7 mouse cellular contexts compared by ENCODE assay signal in the genomic region with DNA sequence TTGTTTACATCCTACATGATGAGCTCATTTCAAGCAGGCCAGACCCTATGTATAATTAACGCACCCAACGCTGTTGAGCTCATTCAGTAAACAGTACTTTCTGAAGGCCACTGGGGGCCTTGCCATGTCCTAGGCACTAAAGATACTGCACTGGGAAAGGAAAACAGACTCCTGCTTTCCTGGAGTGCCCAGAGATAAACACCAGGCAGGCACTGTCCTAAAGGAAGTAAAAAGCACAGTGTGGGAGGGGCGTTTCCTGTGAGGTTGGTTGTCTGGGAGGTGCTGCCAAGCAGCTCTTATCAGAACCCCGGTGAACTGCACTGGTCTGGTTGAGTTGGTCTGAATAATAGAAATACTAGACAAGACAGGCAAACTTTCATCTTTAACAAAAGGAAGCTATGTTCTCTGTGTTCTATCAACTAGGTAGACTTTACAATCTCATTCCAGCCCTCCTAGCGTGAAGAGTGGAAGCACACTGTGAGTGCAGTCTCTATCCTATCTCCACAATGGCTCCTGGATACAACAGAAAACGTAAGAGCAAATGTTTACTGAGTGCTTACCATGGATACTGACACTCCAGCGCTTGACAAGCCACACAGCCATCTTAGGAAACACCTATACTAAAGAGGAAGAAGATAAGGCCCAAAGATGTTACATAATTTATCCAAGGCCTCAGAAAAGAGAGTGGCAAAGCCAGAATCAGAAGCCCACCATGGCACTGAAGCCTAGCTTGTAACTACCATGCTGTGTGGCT. TPM values are rescaled to one million over a fixed set of nuclear protein-coding genes. Genes with fewer than 3 reads are reported as not detected.
DNase-seq lines count a peak whose midpoint lies in the region.

No protein-coding gene starts in this region.

- no peaks in the 10 kb centered on the region for H3K36me3 ChIP-seq in heart, embryonic 10.5 days

- peak overlapping the region; percentile 27 for H3K4me3 ChIP-seq in heart, embryonic 10.5 days

- peaks cover 59% of the 10 kb centered on the region for H3K4me1 ChIP-seq in heart, embryonic 10.5 days

- intact Hi-C loops in left cerebral cortex, postnatal 14 days (cut with DNase I): no loop called here

- no peaks in the 10 kb centered on the region for H3K9me3 ChIP-seq in heart, embryonic 10.5 days

- peak; percentile 48 for DNase-seq in urinary bladder, postnatal 14 days (ENCODE audit: low spot score)
- no peak for DNase-seq in urinary bladder, adult 18-20 months (ENCODE audit: low spot score in 2 of 2)
- DNase-seq in heart, embryonic 10.5 days (ENCODE audit: low spot score): peak; percentile 82
- peak; percentile 59 for DNase-seq in kidney, postnatal 10 days
- peak; percentile 53 for DNase-seq in naive thymus-derived CD4-positive, alpha-beta T cell, adult 2 months (ENCODE audit: low read depth)
- DNase-seq in left cerebral cortex, postnatal 14 days (ENCODE audit: low spot score in 2 of 2): no peak
- no peak for DNase-seq in layer of hippocampus, adult 9-11 months

- peak overlapping the region; percentile 73 for H3K27ac ChIP-seq in heart, embryonic 10.5 days

- no peaks in the 10 kb centered on the region for H3K27me3 ChIP-seq in heart, embryonic 10.5 days (ENCODE audit: insufficient read depth, poor library complexity, severe bottlenecking)

- WGBS in heart, embryonic 10.5 days: 20% methylated on average over 7 of the region's 7 CpGs

RNA-seq across cellular contexts. Expression of a gene that starts 10.8 kb away (rescaled TPM):
- 13.6 and 16.8 TPM in 2 replicates for polyA plus RNA-seq in heart, embryonic 10.5 days (2016; fragmentation: Nextera tagmentation; extraction: Ambion mirVana)
- total RNA-seq in left cerebral cortex, postnatal 14 days (2021): 10 to 100 TPM; 61.2 to 64.4 TPM

Comparison
In these comparisons a context has a peak if more than half of its experiments do, and no peak if none do; other contexts are left out.
1. DNase-seq: peak in urinary bladder, postnatal 14 days (single experiment), heart, embryonic 10.5 days (single experiment), kidney, postnatal 10 days (single experiment) and naive thymus-derived CD4-positive, alpha-beta T cell, adult 2 months (single experiment); none in urinary bladder, adult 18-20 months (0 of 2), left cerebral cortex, postnatal 14 days (0 of 2) and layer of hippocampus, adult 9-11 months (single experiment).